Mouse (Mus musculus): ENCODE results near the gene Foxk2.

- TF ChIP-seq CTCF (conservative IDR thresholded peaks at IDR 0.05; ENCODE audit: low read length) = no peak
- TF ChIP-seq POU5F1 (IDR thresholded peaks at IDR 0.05; ENCODE audit: borderline replicate concordance, low read length) = no peak
Measured at GRCm38 (mm10) chr11:121326681-121327080, 66.9 kb downstream of the Foxk2 start.
